Mouse (Mus musculus) embryonic fibroblast, embryonic 13.5 days (primary cell): ENCODE results near the gene Ikzf3.

Experiments used
- CTCF ChIP-seq: IDR thresholded peaks from 2 replicates; pipeline ENCODE4 v1.5.1; 2011; ENCODE audit warnings: mild to moderate bottlenecking, control low read depth, low read length, moderate library complexity, borderline replicate concordance; ENCODE audit not compliant: insufficient read depth
- POLR2A ChIP-seq: IDR thresholded peaks from 2 replicates; pipeline ENCODE4 v1.6.1; 2011; ENCODE audit warnings: low read depth, mild to moderate bottlenecking, control low read depth, low read length, moderate library complexity

DNA sequence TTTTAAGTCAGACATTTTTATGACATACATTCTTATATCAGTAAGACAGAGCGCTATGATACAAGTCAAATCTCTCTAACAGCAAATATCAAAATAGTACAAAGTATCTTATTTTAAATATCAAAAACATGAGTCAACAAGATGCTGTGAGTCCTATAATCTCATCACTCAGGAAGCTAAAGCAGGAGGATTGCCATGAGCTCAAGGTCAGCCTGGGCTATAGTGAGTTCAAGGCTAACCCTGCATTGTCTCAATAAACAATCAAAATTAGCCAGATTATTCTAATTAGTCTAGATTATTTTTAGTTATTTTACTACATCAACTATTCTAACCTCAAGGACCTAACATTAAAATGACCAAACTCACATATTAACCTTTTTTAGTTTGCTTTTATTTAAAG is 2.4 kb downstream of the Ikzf3 start:
- no peak for TF ChIP-seq CTCF
- no peak for TF ChIP-seq POLR2A
